Mouse (Mus musculus): ENCODE measurements at regions not wholly inside any gene's neighbourhood (a gene's known extent, or its start where the extent isn't known, plus 50 kb on each side); places are given as distances from the start of the nearest gene placed in this dataset.

- TF ChIP-seq CTCF (IDR thresholded peaks at IDR 0.05; ENCODE audit: low read depth, low read length) (no peak), POLR2A (IDR thresholded peaks at IDR 0.05; ENCODE audit: borderline replicate concordance, low read depth, low read length) (no peak)
Observed at GRCm38 (mm10) chr14:74352286-74352685, 288.4 kb upstream of the Htr2a start.

All from bone marrow macrophage, adult 2 months (primary cell).